Mouse (Mus musculus) spleen, postnatal 10 days (tissue): ENCODE measurements around the gene Itgb2.
A peak's percentile ranks its signal among the peaks of the same experiment; 100 is the strongest.

Experiments used
- DNase-seq, 2 experiments: peaks; one replicate each; pipeline ENCODE4 v3.0.0; 2021 to 2022; ENCODE audit warnings: low spot score in 2 of 2

Gene Itgb2

GRCm38 (mm10) chr10:77516379-77516951 is 13.6 kb upstream of the Itgb2 start:
- no peak for DNase-seq

GRCm38 (mm10) chr10:77517066-77517620 is 12.9 kb upstream of the Itgb2 start:
- DNase-seq = peak; percentile 61 to 84

DNA sequence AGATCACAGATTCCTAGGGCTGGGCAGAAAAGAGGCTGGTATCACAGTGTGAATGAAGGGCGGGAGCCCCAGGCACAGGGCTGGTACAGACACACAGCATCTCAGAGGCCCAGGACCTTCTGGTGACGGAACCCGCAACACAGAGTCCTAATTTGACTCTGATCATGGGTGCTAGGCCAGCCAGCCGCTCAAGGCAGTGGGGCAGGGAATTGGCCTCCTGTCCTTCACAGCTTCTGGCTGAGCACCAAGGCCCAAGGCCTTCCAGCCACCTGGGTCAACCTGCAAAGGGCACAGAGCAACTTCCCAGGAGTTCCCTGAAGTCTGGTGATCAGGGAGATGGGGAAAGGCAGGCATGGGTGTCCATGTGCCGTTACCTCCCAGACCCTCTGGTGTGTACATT is 12.3 kb upstream of the Itgb2 start:
- no peak for DNase-seq

DNA sequence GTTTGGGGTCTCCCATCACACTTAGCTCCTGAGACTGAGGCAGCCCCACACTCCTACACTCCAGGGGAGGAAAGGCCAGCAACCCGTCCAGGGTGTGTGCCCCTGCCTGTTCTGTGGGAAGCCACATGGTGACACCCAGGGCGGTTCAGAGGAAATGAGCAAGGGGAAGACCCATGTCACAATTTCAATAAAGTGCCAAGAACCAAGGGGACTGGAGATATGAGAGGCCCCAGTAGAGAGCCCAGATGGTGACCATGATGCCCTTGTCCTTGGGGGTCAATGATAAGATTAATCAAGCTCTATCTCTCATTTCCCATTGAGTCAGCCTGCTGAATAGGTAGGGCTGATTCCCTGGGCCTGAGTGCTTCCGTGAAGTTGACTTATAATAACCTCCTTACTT is 10.9 kb upstream of the Itgb2 start:
- no peak for DNase-seq

DNA sequence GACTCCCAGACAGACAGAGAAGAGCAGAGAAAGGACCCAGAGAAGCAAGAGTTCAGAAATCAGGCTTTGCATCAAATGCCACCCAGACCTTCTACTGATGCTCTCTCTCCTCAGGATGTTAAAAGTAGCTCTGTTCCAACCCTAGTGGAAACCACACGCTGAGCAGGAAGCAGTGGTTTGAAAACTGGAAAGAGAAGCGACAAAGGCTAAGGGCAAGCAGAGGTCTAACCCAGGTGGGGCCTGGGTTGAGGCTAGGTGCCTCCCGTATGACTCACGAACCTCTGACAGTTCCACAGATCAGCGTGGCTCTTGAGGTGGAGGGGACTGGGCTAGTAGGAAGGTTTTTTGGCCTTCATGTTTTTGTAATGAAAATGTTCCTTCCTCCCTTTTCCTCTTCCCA is 9.6 kb upstream of the Itgb2 start:
- no peak for DNase-seq

GRCm38 (mm10) chr10:77522021-77522731 is 7.9 kb upstream of the Itgb2 start:
- DNase-seq = peak in 1 of 2 experiments; percentile 53

- no peak for DNase-seq
Observed at GRCm38 (mm10) chr10:77522746-77523145, 7.3 kb upstream of the Itgb2 start.

- no peak for DNase-seq
Observed at GRCm38 (mm10) chr10:77523321-77523720, 6.7 kb upstream of the Itgb2 start.

DNA sequence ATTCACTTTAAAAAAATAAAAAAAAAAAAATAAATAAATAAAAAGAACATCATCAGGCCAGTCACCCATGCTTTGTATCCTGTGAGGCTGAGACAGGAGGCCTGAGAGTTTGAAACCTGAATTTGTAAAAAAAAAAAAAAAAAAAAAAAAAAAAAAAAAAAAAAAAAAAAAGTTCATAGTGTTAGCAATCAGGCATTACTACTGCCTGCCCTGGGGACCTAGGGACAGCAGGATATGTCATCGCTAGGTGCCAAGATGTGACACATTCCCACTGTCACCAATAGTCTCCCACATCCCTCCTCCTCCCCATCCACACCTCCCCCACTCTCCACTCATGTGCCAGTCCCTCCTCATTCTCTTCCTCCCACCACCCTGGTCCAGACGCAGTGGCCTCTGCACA is 3.6 kb upstream of the Itgb2 start:
- DNase-seq = no peak

GRCm38 (mm10) chr10:77528634-77529033 is 1.4 kb upstream of the Itgb2 start:
- no peak for DNase-seq

- DNase-seq = no peak
Observed at GRCm38 (mm10) chr10:77531026-77532019, 1.3 kb downstream of the Itgb2 start.

DNA sequence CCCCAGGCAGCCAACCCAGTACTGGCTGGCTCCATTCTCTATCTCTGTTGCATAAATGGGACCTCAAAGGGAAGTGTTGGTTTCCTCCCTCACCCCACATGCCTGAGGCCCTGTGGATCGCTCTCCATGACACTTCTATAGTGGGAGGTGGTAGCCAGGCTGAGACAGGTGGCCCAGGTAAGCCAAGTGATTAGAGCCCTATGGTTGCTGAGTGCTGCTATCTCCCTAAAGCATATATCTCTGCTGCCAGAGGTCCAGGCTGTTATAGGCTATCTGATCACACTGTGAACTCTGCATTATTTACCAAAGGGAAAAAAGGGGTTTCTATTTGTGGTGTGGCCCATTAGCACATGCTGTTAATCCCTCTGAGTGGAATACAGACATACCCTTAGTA is 2.0 kb downstream of the Itgb2 start:
- no peak for DNase-seq

GRCm38 (mm10) chr10:77536727-77537126 is 6.7 kb downstream of the Itgb2 start:
- DNase-seq = no peak

DNA sequence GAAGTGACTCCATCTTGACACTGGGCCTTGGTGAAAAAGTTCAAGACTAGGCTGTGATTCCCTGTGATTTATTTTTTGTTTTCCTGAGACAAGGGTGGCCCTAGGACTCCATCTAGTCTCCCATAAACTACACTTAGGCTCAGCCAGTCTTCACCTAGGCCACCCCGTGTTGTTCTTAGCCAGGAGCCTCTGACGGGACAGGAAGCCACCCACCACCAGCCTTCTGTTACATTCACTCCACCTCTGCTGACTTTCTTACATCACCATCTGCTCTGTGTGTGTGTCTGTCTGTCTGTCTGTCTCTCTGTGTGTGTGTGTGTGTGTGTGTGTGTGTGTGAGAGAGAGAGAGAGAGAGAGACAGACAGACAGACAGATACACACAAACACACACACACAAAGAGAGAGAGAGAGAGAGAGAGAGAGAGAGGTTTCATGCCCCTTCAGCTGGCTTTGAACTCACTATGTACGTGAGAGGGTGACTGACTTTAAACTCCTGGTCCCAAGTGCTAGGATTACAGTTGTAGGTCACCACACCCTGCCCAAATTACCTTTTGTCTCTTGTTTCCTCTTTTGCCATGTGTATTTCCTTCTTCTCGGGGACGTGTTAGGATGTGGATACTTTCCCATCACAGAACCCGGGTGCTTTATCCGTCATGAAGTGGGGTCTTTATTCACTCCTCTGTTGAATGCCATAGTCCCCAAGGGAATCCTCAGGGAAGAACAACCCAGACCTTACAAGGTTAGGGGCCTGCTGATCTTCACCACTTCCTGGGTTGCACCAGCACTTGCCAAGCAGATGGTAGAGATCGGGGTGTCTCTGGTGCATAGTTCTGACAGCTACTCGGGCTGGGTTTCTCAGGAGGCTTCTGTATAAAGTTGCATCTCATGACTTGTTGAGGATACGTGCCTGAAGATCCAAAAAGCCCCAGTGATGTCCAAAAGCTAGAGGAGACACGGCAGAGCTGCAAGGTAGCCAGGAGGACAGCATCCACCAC is 7.5 kb downstream of the Itgb2 start:
- DNase-seq = no peak

DNA sequence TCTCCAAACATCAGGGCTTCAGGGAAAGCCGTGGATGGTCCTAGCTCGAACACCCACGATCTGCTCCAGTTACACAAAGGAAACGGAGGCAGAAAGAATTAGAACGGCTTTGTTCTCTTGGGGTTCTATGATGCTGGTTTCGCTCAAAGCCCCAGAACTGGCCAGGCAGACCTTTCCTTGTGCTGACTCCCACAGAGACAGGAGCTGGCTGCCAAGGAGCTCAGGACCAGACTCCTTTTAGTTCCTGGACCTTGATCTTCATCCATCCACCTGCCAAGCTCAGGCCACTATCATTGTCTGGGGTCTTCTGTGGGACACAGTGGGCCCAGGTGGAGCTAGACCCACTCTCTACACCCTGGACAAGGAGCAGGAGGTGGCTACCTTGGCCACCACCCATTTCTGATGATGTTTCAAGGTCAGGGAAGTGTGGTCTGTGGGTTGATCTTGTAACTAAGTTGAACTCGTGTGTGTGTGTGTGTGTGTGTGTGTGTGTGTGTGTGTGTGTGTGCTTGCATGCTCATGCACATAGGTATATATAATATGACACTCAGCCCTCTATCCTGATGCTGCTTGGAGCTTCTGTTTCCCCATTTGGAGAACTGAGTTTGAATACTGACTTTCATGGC is 9.4 kb downstream of the Itgb2 start:
- no peak for DNase-seq

DNA sequence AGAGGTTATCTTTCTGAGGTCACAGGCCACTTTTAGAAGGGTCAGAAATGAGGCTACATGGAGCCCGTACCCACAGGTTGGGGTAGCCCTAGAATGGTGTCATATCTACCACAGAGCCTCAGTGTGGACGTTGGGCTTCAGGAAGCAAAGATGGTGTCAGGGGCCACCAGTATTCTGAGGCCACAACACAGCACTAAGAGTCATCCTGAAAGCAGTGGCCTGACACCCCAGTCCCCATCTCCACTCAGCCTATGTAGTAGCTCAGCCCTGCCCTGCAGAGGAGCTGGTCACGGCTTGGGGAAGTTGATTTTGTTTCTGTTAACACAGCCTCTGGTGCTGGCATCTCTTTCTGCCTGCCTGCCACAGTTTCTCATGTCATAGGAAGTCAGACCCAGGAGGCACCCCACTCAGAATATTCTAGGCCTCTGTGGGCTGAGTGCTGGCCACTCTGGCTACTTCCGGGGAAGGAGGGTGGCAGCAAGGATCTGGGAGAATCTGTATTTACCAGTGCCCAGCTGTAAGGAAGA is 10.6 kb downstream of the Itgb2 start:
- no peak for DNase-seq

- no peak for DNase-seq
Observed at GRCm38 (mm10) chr10:77541864-77542666, 12.0 kb downstream of the Itgb2 start.

- peak in 1 of 2 experiments; percentile 78 for DNase-seq
Observed at GRCm38 (mm10) chr10:77543226-77543625, 13.2 kb downstream of the Itgb2 start.

GRCm38 (mm10) chr10:77544916-77545315 is 14.9 kb downstream of the Itgb2 start:
- no peak for DNase-seq
